Mouse (Mus musculus) heart, adult 18-20 months (tissue): ENCODE data around the gene Phpt1. TPM values are rescaled to one million over a fixed set of nuclear protein-coding genes. Genes with fewer than 3 reads are reported as not detected.

ENCODE experiments used
- total RNA-seq, 2 experiments: library from RNA; stranded (reverse); gene quantifications; 2 replicates each; pipeline ENCODE4 v1.2.3; 2021

The Phpt1 gene
- total RNA-seq, 2 experiments from 2014 or later, result 55.9 to 72.5 TPM

Other genes starting within 250 kb of the Phpt1 start
- 10 to 100 TPM; 20.8 to 23.6 TPM for gene Man1b1, start 242.9 kb downstream of the Phpt1 start, total RNA-seq
- 1 to 10 TPM; 5.9 to 7.0 TPM for gene Dpp7, start 218.9 kb downstream of the Phpt1 start, total RNA-seq
- 10 to 100 TPM; 10.3 to 11.8 TPM for gene Uap1l1, start 209.5 kb downstream of the Phpt1 start, total RNA-seq
- not detected for gene Sapcd2, start 202.9 kb downstream of the Phpt1 start, total RNA-seq
- gene Entpd2, start 179.3 kb downstream of the Phpt1 start, total RNA-seq, result 10 to 100 TPM; 13.7 to 14.5 TPM
- 10 to 100 TPM; 25.7 to 27.9 TPM for gene Npdc1, start 175.9 kb downstream of the Phpt1 start, total RNA-seq
- 1 to 10 TPM in 1 of 2 experiments, not detected in 1; 1.1 TPM for gene Fut7, start 152.0 kb downstream of the Phpt1 start, total RNA-seq
- gene Abca2, start 146.5 kb downstream of the Phpt1 start, total RNA-seq, result 10 to 100 TPM; 41.4 to 43.2 TPM
- gene Clic3, start 118.4 kb downstream of the Phpt1 start, total RNA-seq, result 1 to 10 TPM in 1 of 2 experiments, under 1 TPM in 1; 0.82 to 1.7 TPM
- 10 to 100 TPM; 22.6 to 28.7 TPM for gene Paxx, start 114.1 kb downstream of the Phpt1 start, total RNA-seq
- gene Ptgds, start 105.2 kb downstream of the Phpt1 start, total RNA-seq, result 100 to 1,000 TPM; 450 to 656 TPM
- not detected for gene Lcn12, start 81.3 kb downstream of the Phpt1 start, total RNA-seq
- gene Fbxw5, start 74.5 kb downstream of the Phpt1 start, total RNA-seq, result 10 to 100 TPM; 82.0 to 93.6 TPM
- 1 to 10 TPM; 1.1 to 2.3 TPM for gene C8g, start 73.5 kb downstream of the Phpt1 start, total RNA-seq
- 10 to 100 TPM; 15.7 to 17.6 TPM for gene Traf2, start 28.3 kb downstream of the Phpt1 start, total RNA-seq
- gene Edf1, start 17.4 kb downstream of the Phpt1 start, total RNA-seq, result 100 to 1,000 TPM; 223 to 241 TPM
- 1 to 10 TPM in 1 of 2 experiments, under 1 TPM in 1; 0.55 to 1.4 TPM for gene Mamdc4, start 379 bp downstream of the Phpt1 start, total RNA-seq
- under 1 TPM; 0.10 to 0.46 TPM for gene Ajm1, start 6.5 kb upstream of the Phpt1 start, total RNA-seq
- gene Rabl6, start 33.3 kb upstream of the Phpt1 start, total RNA-seq, result 10 to 100 TPM; 63.5 to 63.8 TPM
- not detected for gene Ccdc183, start 42.5 kb upstream of the Phpt1 start, total RNA-seq
- 10 to 100 TPM; 33.9 to 37.9 TPM for gene Tmem141, start 46.8 kb upstream of the Phpt1 start, total RNA-seq
- gene Fcna, start 52.8 kb upstream of the Phpt1 start, total RNA-seq, result 1 to 10 TPM; 7.1 to 8.1 TPM
- gene Lcn8, start 77.9 kb upstream of the Phpt1 start, total RNA-seq, result under 1 TPM; 0.64 to 0.72 TPM
- gene Lcn5, start 82.7 kb upstream of the Phpt1 start, total RNA-seq, result not detected
- not detected for gene Lcn6, start 101.6 kb upstream of the Phpt1 start, total RNA-seq
- gene Lcn10, start 107.5 kb upstream of the Phpt1 start, total RNA-seq, result not detected
- not detected for gene Obp2a, start 124.8 kb upstream of the Phpt1 start, total RNA-seq
- gene Bmyc, start 131.5 kb upstream of the Phpt1 start, total RNA-seq, result 10 to 100 TPM; 16.9 to 18.3 TPM
- not detected for gene Obp2b, start 161.8 kb upstream of the Phpt1 start, total RNA-seq
- not detected for gene Lcn3, start 190.3 kb upstream of the Phpt1 start, total RNA-seq
- gene Lcn11, start 201.8 kb upstream of the Phpt1 start, total RNA-seq, result not detected
- not detected for gene Gm13539, start 207.0 kb upstream of the Phpt1 start, total RNA-seq
- not detected for gene Glt6d1, start 240.6 kb upstream of the Phpt1 start, total RNA-seq
- not detected for gene Lcn9, start 247.9 kb upstream of the Phpt1 start, total RNA-seq